Mouse (Mus musculus) adipocyte (in vitro differentiated cells): ENCODE results near the gene Arsa.
A peak's percentile ranks its signal among the peaks of the same experiment; 100 is the strongest.

Experiments
- DNase-seq: peaks from one replicate; pipeline ENCODE4 v3.0.0-alpha.2; 2016; ENCODE audit warnings: low spot score

Arsa gene

DNA sequence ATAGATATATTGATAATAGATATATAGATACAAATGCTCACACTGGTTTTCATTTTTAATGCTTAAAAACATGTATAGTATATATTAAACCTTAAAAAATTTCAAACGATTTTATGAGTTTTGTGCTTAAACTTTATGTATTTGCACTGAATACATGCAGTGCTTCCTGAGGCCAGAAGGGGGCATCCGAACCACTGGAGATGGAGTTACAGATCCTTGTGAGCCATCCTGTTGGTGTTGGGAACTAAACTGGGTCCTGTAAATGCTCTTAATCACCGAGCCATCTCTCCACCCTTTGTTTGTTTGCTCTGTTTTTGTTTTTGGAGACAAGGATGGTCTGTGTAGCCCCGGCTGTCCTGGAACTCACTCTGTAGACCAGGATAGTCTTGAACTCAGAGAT, 17.7 kb upstream of the Arsa start:
- DNase-seq, result no peak

DNA sequence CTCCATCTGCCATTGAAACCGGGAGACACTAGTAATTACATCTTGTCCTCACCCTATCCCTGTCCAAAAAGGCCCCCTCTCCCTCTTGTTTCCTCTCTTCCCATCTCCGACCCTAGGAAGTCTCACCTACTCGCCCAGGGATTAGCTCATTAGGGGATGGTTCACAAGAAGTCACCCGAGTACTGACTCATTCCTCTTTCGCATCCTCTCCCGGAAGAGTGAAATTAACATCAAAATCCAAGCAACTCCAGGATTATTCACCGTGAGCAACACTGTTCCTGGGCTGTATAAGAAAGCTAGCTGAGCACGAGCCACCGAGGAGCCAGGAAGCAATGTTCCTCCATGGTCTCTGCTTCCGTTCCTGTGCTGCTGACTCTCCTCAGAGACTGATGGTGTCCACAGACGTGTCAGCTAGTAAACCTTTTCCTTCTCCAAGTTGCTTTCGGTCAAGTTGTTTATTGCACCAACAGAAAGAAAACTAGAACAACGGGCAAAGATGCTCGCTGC, 11.4 kb upstream of the Arsa start:
- no peak for DNase-seq

DNA sequence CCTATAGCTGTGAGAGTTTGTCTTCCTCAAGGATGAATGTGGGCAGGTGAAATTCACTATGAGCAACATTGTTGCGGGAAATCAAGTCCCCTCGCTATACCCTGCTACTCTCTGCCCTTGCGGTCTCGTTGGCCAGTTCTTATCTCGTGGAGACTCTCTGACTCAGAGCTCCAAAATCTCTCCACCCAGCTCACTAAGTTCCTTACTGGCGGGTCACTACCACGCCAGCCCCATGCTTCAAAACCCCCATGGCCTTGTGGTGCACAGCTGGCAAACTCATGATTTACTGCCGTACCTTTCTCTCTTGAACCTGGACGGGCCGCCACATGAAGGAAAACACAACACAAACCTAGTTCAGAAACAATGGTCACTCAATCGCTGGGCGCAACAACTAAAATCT, 11.0 kb upstream of the Arsa start:
- no peak for DNase-seq

DNA sequence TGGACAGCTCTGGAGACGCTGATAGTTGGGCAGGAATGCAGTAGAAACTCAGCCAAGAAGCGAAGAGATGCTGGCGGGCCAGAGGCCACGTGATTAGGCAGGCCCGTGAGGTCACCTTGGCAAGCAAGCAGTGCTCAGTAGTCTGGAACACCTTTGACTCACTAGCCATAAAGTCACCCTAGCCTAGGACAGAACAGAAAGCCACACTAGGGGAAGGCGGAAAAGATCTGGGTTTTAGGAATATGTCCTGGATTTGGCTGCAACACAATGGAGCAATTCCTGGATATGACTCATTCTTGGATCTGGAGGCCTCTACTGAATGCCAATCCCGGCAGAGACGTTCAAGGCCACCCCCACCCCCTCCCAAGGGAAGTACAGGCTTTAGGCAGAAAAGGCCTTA, 3.4 kb upstream of the Arsa start:
- DNase-seq, result peak; percentile 89

DNA sequence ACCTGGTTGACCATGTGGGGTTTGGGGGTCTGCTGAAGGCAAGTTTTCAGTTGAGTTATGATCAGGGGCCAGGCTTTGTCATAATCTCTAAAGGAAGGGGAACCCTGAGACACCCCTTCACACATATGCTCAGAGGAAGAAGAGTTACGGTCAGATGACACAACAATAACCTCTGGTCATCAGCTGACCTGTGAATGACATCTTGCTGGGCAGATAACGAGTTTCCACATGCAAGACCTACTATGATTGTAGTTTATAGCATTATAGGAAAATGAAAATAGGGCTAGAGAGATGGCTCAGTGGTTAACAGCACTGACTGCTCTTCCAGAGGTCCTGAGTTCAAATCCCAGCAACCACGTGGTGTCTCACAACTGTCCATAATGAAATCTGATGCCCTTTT, 1.4 kb upstream of the Arsa start:
- DNase-seq, result no peak

DNA sequence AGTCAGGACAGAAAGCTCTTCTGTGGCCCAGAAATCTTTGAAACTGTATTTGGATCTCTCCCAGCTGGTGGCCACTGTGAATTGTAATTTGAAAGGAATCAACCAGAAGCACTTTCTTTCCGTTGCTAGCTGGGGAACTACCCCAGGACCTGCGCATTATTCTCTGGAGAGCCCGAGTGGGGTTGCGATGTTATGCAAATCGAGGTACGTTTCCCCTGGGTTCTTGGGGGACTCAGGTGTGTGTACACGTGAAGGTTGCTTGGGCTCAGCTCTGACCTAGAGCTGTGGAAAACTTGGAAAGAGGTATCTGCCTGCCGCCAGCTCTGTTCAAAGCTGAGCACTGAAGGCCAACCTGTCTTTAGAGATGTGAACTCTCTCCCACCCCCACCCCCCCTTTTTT, 581 bp upstream of the Arsa start:
- no peak for DNase-seq

DNA sequence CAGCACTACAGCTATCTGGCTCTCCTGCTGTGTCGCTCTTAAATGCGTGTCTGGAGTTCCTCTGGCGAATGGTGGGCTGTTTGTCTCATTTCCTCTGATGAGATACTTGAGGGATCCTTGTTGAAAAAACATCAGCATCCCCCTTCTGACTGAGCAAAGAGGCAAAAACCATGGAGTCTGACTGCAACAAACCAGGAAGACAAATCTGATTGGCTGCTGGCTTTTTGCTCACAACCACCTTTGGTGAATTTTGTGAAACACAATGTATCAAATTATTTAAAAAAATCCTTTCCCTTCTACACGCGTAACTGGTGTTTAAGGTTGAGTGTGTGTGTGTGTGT, 780 bp downstream of the Arsa start:
- DNase-seq, result no peak

DNA sequence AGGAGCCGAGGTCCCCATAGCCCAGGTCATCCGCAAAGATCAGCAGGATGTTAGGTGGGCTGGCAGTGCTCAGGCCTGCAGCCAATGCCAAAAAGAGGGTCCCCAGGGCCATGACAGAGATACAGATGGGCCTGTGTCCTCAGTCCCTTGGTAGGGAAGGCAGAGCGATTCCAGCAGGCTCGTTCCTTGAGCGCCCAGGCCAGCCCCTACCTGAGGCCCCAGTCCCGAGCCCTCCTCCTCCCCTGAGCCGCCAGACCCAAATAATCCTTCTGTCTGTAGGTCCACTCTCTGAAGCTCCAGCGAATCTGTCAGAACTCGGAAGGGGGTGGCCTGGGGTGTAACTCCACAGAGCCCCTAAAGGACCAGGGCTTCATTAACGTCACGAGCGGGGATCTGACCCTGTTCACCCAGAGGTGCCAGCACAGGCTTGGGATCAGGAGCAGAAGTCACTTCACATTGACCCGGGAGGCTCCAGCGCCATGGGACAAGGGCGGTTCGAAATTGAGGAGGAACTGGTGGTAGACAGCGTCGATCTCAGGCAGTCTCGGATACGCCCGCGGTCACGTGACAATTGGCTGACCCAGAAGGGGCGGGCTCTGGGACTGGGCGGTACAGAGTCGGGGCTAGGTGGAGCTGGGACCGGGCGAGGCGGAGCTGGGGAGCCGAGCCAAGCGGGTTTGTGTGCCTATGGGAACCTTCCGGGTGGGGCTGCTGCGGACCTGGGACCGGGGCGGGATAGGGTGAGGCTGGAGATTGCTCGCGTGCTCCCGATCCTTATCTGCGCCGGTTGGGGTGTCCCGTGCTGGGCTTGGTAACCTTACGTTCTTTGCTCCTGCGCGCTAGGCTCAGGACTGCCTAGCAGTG, 1.4 kb downstream of the Arsa start:
- DNase-seq, result peak; percentile 94

DNA sequence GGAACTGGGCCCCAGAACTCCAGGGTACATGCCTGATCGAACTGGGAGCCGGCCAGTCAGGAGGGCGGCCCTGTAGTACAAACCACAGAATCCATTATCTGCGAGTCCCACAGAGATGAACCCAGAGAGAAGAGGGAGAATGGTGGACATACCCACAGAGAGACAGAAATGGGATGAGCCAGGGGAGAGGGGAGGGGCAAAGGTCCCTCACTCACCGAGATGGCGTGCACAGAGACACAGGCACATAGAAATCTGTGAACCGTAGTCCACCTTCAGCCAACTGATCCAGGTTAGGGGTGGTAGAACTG, 2.0 kb downstream of the Arsa start:
- DNase-seq, result no peak

DNA sequence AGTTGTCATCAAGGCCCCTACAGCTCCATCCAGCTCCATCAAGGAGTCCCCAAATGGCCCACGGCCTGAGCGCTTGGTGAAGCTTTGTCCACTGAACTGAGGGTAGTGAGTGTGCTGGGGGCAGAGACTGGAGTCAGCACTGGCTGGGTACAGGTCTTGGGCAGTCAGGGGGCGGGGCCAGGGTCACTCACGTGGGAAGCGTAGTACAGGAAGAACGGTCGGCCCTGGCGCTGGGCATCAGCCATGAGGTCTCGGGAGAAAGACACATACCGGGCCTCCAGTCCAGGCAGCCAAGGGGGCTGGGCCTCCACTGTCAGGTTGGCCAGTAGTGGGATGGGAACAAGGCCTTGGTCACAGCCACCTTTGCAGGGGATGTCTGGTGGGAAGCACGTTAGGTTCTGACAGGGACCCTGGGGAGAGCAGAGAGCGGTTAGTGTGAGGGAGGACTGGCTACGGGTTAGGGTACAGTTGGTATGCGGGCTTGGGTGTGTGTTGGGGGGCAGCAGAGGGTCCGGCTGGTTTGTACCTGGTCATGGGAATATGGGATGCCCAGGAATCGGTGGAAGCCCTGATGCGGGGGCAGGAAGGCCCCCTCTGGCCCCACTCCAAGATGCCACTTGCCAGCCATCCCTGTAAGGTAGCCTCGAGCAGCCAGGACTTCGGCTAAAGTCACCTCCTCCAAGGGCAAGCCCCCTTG, 2.5 kb downstream of the Arsa start:
- DNase-seq, result no peak

DNA sequence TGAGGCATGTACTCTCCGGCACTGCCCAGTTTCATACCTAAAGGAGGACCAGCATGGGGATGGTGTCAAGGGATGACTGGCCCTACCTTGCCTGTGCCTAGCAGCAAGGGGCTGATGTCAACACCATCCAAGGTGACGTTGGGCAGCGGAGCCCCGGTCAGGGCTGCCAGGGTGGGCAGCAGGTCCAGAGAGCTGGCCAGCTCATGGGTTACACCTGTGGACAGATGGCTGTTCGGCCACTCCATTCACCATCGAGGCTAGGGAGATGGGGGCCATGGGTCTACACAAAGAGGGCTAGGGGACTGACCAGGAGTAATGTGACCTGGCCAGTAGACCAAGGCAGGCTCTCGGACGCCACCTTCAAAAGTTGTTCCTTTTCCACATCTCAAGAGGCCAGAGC, 3.3 kb downstream of the Arsa start:
- no peak for DNase-seq

DNA sequence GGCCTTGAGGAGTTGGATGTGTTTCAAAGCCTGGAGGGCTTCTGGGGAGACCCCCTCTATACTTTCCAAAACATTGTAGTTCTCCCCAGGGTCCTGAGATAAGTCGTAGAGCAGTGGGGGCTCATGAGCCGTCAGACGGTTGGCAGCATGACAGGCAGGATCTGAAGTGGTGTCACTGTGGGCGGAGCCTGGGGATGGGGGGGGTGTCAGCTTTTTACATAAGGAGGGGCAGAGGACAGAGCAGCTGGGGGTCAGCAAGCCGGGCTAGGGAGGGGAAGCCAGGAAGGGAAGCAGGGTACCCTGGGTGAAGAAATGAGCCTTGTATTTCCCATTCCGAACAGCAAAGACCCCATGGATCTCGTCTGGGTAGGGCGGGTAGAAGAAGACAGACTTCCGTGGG, 3.9 kb downstream of the Arsa start:
- DNase-seq, result no peak

DNA sequence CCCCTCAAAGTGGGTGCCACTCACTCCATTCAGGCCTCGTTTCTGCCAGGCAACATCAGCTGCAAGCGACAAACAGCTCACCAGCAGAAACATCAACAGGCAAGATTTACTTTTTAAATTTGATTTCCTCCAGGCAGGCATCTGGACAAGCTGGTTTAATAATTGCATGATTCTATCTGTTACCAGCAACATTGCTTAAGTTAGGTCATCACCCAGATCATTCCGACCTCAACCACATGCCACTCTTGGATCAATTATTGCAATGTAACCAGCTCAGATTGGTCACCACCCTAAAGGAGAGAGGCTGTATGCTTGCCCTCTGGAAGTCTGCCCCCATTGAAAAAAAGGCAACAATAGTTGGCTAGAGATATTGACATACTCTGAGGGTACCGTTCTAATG, 5.7 kb downstream of the Arsa start:
- DNase-seq, result no peak

DNA sequence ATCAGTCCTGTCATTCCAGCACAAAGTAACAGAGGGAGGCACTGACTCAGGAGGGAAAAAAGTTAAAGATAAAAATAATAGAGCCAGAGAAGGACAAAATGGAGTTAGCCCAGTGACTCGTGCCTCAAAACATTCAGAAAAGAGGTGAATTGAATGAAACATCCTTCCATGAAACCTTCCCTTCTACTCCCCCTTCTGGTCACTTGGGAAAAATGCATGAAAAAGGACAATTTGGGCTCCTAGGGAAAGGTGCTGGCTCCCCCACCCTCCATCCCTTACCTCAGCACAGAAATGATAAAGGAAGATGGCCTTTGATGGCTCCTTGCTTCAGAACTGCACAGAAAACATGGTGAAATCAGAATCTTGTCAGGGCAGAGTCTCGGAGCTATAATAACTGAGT, 8.6 kb downstream of the Arsa start:
- DNase-seq, result peak; percentile 60

DNA sequence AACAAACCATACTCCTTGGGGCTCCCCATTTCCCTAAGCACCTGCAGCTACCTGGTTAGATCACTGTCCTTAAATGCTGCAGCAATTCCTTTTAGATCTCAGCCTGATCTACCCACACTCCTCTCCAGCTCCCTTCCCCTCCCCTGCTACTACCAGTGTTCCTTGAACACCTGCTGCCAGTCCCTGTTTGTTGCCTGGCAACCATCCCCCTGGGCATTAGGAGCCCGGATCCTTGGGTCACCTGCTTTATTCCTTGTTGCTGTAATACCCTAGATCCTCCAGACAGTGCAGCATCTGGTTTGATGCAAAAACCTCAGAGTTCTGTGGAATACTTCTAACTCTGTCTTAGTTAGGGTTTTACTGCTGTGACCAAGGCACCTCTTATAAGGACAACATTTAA, 12.2 kb downstream of the Arsa start:
- no peak for DNase-seq

DNA sequence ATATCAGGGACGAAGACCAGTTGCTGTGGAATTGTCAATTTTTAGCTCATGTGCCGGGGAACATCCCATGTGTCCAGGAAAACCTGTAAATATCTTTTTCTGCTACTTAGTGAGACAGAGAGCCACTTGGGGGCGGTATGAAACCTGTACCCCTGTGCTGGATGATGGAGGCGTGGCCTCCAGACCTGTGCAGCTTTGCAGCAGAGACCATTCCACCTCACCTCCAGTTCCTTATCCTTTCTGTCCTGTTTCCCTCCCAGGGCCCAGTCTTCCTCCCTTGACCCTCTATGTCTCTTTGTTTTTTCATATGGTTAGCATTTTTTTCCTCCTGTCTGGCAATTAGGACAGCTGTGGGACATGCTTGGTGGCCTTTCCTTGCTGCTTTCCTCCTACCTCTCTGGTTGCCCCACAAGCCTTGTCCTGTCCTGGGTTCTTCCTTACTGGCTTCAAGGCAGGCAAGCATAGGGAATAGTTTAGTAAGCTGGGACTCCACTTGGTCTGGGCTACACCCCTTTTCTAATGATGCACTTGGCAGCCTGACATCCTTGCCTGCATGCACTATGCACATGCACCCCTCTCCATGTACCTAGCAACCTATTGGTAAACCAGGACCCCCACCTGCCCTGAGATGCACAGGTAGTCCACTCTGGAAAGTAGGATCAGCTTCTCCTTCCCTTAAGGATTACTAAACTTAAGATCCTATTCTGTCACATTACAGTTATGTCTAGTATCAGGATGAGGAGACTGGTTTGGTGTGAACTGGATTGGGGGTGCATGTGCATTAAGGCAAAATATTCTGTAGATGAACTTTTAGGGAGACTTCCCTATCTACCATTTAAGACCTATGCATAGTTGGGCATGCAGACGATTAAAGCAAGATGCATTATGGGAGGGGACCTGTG, 13.6 kb downstream of the Arsa start:
- no peak for DNase-seq

DNA sequence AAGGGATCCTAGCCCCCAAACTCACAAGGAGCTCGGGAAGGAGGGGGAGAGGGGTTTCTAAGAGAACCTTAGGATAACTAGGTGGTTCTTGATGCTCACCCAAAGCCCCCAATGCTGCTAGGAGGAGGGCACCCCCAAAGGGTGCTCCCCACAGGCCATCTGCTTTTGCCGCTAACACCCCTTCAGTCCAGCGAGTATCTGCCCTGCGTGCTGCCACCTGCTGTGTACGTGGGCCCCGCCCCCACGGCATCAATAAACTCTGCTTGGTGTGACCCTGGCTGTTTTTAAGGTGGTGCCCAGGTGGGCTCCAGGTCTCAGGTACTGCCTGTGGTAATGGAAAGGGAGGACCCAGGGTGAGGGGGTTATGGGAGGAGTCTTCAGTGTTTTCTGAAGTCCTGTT, 15.0 kb downstream of the Arsa start:
- DNase-seq, result no peak

DNA sequence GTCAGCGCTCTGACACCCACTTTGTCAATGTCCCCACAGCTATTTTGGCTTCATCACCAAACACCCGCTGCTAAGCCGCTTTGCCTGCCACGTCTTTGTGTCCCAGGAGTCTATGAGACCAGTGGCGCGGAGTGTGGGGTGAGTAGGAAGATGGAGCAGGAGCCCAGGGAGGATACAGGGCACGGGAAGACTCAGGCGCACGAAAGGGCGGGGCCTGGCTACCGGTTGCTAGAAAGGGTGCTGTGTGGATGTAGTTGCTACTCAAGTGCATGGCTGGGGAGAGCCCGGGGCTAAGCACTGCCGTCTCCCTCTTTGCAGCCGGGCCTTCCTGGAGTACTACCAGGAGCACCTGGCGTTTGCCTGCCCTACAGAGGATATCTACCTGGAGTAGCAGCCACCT, 15.9 kb downstream of the Arsa start:
- DNase-seq, result no peak

DNA sequence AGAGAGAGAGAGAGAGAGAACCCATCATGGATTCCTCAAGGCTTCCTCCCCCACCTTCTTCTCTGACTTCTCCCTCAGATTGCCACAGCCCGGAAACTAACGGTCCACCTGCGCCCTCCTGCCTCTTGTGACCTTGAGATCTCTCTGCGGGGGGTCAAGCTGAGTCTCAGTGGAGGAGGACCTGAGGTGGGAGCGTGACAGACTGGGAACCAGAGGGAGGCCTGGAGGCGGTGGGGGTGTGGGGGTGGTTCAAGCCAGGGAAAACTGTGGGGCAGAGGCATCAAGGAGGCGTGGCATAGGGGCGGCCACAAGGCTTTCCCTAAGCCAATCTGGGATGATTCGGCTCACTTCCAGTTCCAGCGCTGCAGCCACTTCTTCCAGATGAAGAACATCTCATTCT, 16.9 kb downstream of the Arsa start:
- DNase-seq, result no peak

DNA sequence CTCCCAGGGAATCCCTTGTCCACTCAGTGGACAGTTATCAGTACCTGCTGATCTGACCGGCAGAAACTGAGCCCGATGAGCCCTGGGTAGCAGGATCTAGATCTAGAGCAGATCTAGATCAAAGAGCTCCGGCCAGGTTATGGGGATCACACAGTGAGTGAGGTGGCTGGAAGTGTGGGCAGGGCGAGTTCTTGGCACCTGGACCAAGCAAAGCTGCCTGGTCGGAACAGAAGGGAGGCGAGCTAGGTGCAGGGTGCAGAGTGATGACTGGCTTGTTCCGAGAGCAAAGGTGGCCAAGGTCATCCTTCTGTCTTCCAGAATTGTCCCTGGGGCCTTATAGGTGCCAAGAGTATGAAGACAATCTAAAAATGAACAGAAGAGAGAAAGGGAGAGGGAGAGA, 17.4 kb downstream of the Arsa start:
- DNase-seq, result no peak

DNA sequence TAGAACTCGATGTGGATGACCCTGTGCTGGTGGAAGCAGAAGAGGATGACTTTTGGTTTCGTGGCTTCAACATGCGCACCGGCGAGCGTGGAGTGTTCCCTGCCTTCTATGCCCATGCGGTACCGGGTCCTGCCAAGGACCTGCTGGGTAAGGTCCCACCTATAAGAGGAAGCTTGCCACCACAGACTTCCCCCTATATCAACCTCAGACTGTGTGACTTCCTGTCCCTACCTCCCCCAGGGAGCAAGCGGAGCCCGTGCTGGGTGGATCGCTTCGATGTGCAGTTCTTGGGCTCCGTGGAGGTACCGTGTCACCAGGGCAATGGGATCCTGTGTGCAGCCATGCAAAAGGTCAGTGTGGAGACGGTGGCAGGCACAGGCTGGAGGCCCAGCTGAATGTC, 18.3 kb downstream of the Arsa start:
- no peak for DNase-seq

DNA sequence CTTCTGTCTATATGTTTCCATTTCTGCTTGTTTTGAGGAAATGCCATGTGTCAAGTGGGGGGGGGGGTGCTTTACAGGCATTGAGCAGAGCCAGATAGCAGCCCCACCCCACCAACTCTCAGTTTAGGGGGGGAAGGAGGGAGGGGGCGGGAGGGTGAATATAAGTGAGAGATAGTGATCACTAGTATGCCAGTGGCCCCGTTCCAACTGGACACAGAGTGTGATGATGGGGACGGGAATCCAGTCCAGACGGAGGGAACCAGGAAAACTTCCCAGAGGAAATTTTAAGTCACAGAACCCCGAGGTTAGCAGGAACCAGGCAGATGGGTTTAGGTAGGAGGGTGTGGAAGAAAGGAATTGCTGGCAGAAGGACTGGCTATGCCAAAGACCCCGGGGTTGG, 21.6 kb downstream of the Arsa start:
- DNase-seq, result no peak

DNA sequence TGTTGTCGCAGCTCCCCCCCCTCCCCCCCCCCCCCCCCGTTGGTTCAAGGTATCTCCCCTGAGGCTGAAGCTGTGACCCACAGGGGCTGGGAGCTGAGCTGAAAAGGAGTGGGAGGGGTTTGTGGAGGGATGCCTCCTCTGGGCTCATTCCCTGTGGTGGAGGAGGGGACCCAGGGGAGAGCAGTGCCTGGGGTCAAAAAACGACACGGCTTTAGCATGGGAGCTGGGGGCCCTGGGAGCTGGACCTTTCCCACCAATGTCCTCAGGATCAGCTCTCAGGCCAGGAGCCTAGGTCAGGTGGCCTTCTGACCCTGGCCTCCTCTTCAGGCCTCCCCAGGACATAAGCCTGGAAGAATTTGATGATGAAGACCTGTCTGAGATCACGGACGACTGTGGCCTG, 22.4 kb downstream of the Arsa start:
- DNase-seq, result no peak
